Mouse (Mus musculus): ENCODE measurements at regions not wholly inside any gene's neighbourhood (a gene's known extent, or its start where the extent isn't known, plus 50 kb on each side); places are given as distances from the start of the nearest gene placed in this dataset.

DNA sequence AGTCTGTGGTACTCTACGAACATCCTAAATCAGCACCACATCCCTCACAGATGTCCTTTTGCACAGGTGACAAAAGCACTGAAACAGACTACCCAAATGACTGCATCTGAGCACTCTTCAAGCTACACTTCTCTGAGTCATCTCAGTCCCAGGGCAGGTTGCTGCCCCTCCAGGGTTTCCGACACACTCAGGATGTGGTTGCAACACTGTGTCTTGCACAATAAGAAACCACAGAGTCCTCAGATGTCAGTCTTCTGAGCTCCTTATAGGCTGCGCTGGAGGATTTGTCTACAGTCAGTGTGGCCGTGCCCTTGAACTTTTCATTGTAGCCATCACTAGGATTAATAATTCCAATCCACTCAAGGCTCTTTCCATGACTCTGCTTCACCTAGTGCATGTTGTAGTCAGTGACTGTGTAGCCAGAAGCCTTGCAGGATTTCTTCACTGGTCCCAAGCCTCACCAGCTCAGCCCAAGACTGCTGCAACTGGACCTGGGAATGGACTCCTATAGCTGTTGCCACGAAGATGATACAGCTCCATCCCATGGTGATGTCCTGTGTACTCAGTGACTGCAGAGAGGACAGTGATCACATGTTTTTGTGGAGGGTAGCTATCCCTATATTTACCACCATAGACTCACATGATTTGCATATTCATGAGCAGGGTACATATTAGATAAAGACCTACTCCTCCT lies 1103.3 kb upstream of the Tenm3 start:
- H3K27ac ChIP-seq: no peak overlapping the region
- 93% methylated on average over 5 of the region's 5 CpGs for WGBS
- no peaks in the 10 kb centered on the region for H3K27me3 ChIP-seq (ENCODE audit: low read depth, poor library complexity, severe bottlenecking)
- no peaks in the 10 kb centered on the region for H3K36me3 ChIP-seq
- H3K4me1 ChIP-seq: no peaks in the 10 kb centered on the region
- DNase-seq (ENCODE audit: low spot score): no peak
- no peak overlapping the region for H3K4me3 ChIP-seq
- no peaks in the 10 kb centered on the region for H3K9me3 ChIP-seq (replicated peaks)

DNA sequence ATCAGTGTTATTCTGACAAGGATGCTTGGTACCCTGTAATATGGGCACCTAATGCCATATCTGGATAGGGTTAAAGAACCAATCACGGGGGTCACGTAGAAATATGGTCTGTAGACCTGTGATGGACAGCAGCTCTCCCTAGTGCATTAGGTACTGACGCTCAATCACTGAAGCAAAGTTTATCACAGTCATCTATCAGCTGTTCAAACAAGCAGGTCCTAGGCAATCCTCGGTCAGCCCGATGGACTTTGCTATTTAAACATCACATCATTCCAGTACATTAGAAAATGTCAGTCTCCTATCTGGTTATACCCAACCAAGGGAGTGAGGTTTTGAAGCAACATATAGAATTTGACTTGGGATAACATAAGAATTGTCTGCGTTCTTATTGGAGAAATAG lies 1088.4 kb upstream of the Tenm3 start:
- Histone ChIP-seq H3K36me3 (no peaks in the 10 kb centered on the region), H3K27me3 (ENCODE audit: low read depth, poor library complexity, severe bottlenecking) (no peaks in the 10 kb centered on the region), H3K9me3 (replicated peaks) (no peaks in the 10 kb centered on the region), H3K4me1 (no peaks in the 10 kb centered on the region), H3K4me3 (no peak overlapping the region), H3K27ac (no peak overlapping the region)
- DNase-seq (ENCODE audit: low spot score): no peak
- 92% methylated on average over 6 of the region's 6 CpGs for WGBS

DNA sequence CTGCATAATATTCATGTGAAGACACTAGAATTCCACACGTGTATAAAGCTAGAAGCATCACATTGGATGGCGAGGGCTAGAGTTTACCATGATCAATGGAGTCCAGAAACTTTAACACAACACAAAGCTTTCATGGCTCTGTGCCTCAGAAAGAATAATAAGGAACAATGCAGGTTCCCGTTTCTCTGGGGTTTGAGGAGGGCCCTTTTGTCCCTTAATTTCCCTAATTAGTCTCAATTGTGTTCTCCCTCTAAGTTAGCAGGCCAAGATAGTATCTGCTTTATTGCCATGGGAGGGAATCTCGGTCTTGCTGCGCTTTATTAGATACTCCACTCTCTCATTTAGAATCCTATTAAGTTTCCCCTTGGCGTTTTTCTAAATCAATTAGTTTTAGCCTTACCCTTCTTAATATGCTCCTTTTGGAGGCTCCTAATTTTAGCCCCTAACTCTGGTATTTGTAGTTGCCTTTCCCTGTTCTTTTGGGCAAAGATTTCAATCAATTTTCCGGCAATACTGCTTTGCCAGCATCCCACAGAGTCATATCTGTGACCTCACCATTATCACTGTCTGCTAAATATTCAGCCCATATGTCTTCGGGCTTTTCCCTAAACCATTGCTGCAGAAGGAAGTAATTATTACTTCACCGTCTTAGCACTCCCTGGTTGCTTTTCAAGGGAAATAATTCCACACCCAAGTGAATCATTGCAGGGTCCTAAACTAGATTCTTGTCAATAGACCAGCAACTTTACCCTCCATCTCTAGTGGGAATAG lies 1082.8 kb upstream of the Tenm3 start:
- WGBS: 54% methylated on average over 9 of the region's 9 CpGs

DNA sequence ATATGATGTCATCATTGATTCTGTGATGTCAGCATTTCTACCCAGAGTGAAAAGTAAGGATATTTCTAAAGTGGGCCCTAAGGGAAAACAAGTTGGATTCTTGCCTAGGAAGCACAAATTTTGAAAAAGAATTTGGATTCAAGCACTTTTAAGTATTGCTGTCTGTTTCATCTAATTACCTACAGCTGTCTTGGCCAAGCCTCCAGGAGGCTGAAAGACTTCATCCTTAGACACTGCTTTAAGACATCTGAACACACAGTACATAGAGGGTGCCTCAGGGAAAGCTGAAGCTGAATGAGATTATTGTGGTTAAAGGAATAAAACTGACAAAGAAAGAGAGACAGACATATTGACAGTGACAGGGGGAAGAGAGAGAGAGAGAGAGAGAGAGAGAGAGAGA lies 1061.3 kb upstream of the Tenm3 start:
- no peaks in the 10 kb centered on the region for H3K9me3 ChIP-seq (replicated peaks)
- peaks cover 11% of the 10 kb centered on the region for H3K4me1 ChIP-seq
- DNase-seq (ENCODE audit: low spot score): no peak
- no peaks in the 10 kb centered on the region for H3K27me3 ChIP-seq (ENCODE audit: low read depth, poor library complexity, severe bottlenecking)
- no peaks in the 10 kb centered on the region for H3K36me3 ChIP-seq
- no peak overlapping the region for H3K4me3 ChIP-seq
- H3K27ac ChIP-seq: no peak overlapping the region

More for the DNA sequence above, 1082.8 kb upstream of the Tenm3 start:
- no peak for DNase-seq (ENCODE audit: low spot score)
- H3K36me3 ChIP-seq: no peaks in the 10 kb centered on the region
- no peak overlapping the region for H3K27ac ChIP-seq
- 0 out of 2 replicates have a peak, but pooled peaks cover 8% of the 10 kb centered on the region for H3K4me1 ChIP-seq
- no peaks in the 10 kb centered on the region for H3K9me3 ChIP-seq (replicated peaks)
- no peak overlapping the region for H3K4me3 ChIP-seq
- H3K27me3 ChIP-seq (ENCODE audit: low read depth, poor library complexity, severe bottlenecking): no peaks in the 10 kb centered on the region

DNA sequence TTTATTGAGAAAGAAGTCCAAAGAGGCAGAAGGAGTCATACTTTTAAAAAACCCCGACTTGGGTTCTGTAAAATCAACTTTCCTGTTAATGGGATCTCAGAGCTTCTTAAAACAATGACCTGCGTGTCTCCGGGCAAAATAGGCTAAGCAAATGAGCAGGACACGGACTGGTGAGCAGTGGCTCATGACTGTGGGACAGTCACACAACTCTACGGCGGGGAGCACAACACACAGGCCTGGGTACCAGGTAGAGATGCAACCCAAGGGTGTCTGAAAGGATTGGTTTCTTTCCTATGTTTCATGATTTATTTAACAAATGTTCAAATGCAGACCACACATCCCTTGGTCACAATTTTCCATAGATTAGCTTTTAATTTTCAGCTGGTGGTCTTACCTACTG lies 1058.3 kb upstream of the Tenm3 start:
- H3K9me3 ChIP-seq (replicated peaks): no peaks in the 10 kb centered on the region
- H3K36me3 ChIP-seq: no peaks in the 10 kb centered on the region
- no peaks in the 10 kb centered on the region for H3K27me3 ChIP-seq (ENCODE audit: low read depth, poor library complexity, severe bottlenecking)
- H3K4me3 ChIP-seq: no peak overlapping the region
- 68% methylated on average over 6 of the region's 6 CpGs for WGBS
- H3K27ac ChIP-seq: no peak overlapping the region; the same call in 1 of the 2 replicates
- peaks cover 11% of the 10 kb centered on the region for H3K4me1 ChIP-seq
- DNase-seq (ENCODE audit: low spot score): no peak

DNA sequence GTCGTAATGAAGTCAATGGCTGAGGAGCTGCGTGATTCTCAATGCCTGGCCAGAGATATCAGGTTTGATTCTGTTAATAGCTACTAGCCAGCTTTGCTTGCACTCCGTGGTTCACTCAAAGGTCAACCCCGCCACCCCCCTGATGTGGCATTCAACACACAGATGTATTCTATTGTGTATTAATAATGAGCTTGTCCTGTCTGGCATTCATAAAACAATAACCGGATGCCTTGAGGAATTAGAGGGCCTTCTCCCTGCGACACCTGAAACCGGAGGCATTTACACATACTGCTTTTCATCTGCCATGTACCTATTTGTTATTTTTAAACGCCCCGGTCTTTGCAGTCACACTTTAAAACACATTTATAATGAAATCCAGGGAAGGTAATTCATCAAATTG lies 1057.8 kb upstream of the Tenm3 start:
- no peaks in the 10 kb centered on the region for H3K27me3 ChIP-seq (ENCODE audit: low read depth, poor library complexity, severe bottlenecking)
- peak; percentile 35 for DNase-seq (ENCODE audit: low spot score)
- H3K9me3 ChIP-seq (replicated peaks): no peaks in the 10 kb centered on the region
- peaks cover 11% of the 10 kb centered on the region for H3K4me1 ChIP-seq
- WGBS: 45% methylated on average over 9 of the region's 9 CpGs
- H3K4me3 ChIP-seq: no peak overlapping the region
- H3K27ac ChIP-seq: no peak overlapping the region
- no peaks in the 10 kb centered on the region for H3K36me3 ChIP-seq
